Mouse (Mus musculus) induced T-regulatory cell, adult 2 months (primary cell): ENCODE measurements around the gene Gm17622.
A peak's percentile ranks its signal among the peaks of the same experiment; 100 is the strongest.

Experiments used
- DNase-seq: peaks from one replicate; pipeline ENCODE4 v3.0.0-alpha.2; 2012; ENCODE audit warnings: low read depth

Gene Gm17622

GRCm38 (mm10) chr13:96511262-96511661 is 20.7 kb downstream of the Gm17622 start:
- peak; percentile 71 for DNase-seq

DNA sequence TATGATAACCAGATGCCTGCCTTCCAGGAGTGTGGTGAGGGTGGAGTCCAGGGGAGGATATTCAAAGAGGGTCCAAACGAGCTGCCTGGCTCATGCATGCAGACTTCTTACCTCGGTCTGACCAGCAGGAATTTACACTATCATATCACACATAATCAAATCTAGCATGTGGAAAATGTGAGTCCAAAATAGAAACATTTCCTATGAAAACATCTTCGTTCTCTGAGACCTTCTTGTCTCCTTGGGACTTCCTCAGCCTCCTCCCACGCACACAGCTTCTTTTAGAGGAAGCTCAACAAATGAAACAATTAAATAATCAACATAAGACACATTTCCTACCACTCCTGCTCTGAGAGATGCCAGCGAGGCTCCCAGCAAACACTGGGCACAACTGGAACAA is 21.4 kb downstream of the Gm17622 start:
- peak; percentile 62 for DNase-seq

- no peak for DNase-seq
Observed at GRCm38 (mm10) chr13:96514154-96514942, 23.8 kb downstream of the Gm17622 start.

GRCm38 (mm10) chr13:96516249-96516648 is 25.7 kb downstream of the Gm17622 start:
- DNase-seq, result no peak

GRCm38 (mm10) chr13:96517335-96517734 is 26.8 kb downstream of the Gm17622 start:
- DNase-seq, result no peak

- no peak for DNase-seq
Observed at GRCm38 (mm10) chr13:96521294-96521693, 30.8 kb downstream of the Gm17622 start.

DNA sequence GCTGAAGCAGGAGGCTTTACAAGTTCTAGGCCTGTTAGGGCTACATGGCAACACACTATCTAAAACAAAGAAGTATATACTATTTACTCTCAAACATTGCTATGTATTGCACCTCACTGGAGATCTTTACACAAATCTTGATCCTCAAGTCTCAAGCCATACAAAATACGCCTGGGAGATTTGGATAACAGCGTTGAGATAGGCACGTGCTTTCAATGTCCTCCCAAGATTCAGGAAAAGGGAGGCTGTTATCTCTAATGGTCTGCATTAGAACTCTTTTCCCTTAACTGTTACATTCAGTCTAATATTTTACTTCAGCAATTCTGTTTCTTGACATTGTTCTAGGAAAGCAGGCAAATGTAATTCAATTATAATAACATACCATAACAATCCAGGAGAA is 36.5 kb downstream of the Gm17622 start:
- DNase-seq, result no peak

DNA sequence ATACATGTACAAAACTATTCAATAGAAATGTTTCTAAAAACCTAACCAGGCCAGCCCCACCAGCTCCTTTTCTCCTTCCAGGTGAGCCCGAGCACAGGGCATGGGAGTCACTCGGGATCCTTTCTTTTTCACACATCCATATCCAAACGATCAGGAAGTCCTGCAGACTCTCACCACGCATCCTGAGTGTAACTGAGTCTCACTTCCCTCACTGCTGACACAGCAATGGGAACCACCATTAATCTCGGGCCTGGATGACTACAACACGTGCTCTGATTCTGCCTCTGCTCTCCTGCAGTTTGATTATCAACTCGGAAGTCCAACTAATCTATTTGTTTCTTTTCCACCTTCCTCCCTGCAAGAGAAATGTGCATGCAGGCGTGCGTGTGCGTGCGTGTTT is 37.3 kb downstream of the Gm17622 start:
- no peak for DNase-seq

DNA sequence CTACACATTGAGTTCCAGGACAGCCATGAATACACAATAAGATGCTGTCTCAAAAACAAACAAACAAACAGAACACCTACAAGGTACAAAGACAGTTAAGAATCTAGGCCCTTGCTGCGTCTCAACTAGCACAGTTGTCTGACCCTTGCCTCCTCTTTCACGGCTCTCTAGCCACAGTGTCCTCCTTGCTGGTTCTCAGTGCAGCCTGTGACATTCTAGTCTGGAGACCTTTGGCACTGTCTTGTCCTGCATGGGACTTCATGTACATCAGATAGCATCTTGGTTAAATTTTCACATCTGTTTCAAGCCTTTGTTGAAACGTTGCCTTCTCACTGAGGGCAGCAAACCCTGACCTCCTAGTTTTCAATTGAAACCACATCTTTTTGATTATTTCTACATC is 38.2 kb downstream of the Gm17622 start:
- DNase-seq, result no peak

GRCm38 (mm10) chr13:96529542-96529941 is 39.0 kb downstream of the Gm17622 start:
- no peak for DNase-seq

DNA sequence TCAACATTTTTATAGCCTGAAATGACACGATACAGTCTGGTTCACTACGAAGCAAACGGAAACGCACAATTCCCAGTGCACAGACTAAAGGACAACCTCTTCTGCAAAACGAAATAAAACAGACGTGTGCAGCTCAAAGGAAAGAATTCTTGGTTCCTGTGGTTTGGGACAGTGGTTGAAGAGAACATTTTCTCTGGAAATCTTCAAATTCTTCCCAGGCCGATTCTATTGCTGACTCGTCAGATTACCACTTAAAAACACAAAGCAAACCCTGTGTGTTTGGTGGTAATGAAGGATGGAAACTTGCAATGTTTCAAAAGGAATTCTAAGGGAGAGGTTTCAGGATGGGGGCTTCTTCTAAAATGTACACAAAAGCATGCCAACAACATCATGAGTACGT is 39.5 kb downstream of the Gm17622 start:
- DNase-seq, result no peak

DNA sequence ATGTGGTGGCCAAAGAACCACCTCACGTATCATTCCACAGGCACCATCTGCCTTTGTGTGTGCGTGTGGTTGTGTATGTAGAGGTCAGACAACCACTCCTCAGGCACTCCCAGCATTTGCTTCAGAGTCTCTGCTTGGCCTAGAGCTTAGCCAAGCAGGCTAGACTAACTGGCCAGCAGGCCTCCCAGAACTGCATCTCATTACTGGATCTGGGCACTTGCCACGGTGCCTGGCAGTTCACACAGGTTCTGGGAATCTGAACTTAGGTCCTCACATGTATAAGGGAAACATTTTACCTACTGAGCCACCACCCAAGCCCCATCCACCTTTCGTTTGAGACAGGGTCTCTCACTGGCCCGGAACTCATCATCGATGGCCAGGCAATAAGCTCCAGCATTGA is 41.6 kb downstream of the Gm17622 start:
- no peak for DNase-seq

- DNase-seq, result no peak
Observed at GRCm38 (mm10) chr13:96533742-96534141, 43.2 kb downstream of the Gm17622 start.

- DNase-seq, result no peak
Observed at GRCm38 (mm10) chr13:96536821-96537572, 46.5 kb downstream of the Gm17622 start.

- no peak for DNase-seq
Observed at GRCm38 (mm10) chr13:96538103-96538502, 47.6 kb downstream of the Gm17622 start.
